Mouse (Mus musculus) midbrain, embryonic 14.5 days (tissue): ENCODE measurements around the gene 4931406P16Rik. TPM values are rescaled to one million over a fixed set of nuclear protein-coding genes. Genes with fewer than 3 reads are reported as not detected.

Experiments used
- ATAC-seq: fragments of 200-750 bp; cut with Nextera tagmentation; 2 replicates; pipeline ENCODE4 v1.8.0; 2017; ENCODE audit warnings: moderate number of reproducible peaks, moderate library complexity; ENCODE audit not compliant: low FRiP score, low TSS enrichment
- DNase-seq: peaks from one replicate; pipeline ENCODE4 v3.0.0-alpha.2; 2015
- H3K27ac ChIP-seq: fragments of 300-500 bp; sonication (generic); replicated peaks from 2 replicates; pipeline ENCODE4 v1.5.1; 2014; ENCODE audit warnings: mild to moderate bottlenecking, low read depth, low read length, moderate library complexity
- H3K27me3 ChIP-seq: fragments of 300-500 bp; sonication (generic); 2 replicates; pipeline ENCODE4 v1.6.1; 2014; ENCODE audit warnings: low read length, control low read depth, mixed read lengths; ENCODE audit not compliant: control insufficient read depth, insufficient read depth
- H3K36me3 ChIP-seq: fragments of 300-500 bp; sonication (generic); 2 replicates; pipeline ENCODE4 v1.6.1; 2014; ENCODE audit warnings: low read length, control low read depth; ENCODE audit not compliant: control insufficient read depth, insufficient read depth
- H3K4me1 ChIP-seq: fragments of 300-500 bp; sonication (generic); 2 replicates; pipeline ENCODE4 v1.6.1; 2014; ENCODE audit warnings: mild to moderate bottlenecking, antibody characterized with exemption, low read length, control low read depth; ENCODE audit not compliant: control insufficient read depth, insufficient read depth
- H3K4me2 ChIP-seq: fragments of 300-500 bp; sonication (generic); 2 replicates; pipeline ENCODE4 v1.6.1; 2014; ENCODE audit warnings: mild to moderate bottlenecking, low read length, moderate library complexity
- H3K4me3 ChIP-seq: fragments of 300-500 bp; sonication (generic); replicated peaks from 2 replicates; pipeline ENCODE4 v1.5.1; 2014; ENCODE audit warnings: low read depth, low read length
- H3K9ac ChIP-seq: fragments of 300-500 bp; sonication (generic); replicated peaks from 2 replicates; pipeline ENCODE4 v1.6.1; 2014; ENCODE audit warnings: mild to moderate bottlenecking, low read length, moderate library complexity
- H3K9me3 ChIP-seq: fragments of 300-500 bp; sonication (generic); 2 replicates; pipeline ENCODE4 v1.6.1; 2016; ENCODE audit warnings: low read length, control low read depth, mixed read lengths; ENCODE audit not compliant: control insufficient read depth
- WGBS: fragments of 180-500 bp; shearing (Covaris S2); extraction: QIAGEN DNeasy Blood & Tissue Kit; methylation state at CpG from one replicate; pipeline ENCODE4 v1.1.7; 2014; 5-methylcytosine and 5-hydroxymethylcytosine counted together
- polyA plus RNA-seq: library from polyadenylated mRNA; unstranded; fragments of >200 nt; fragmentation: Nextera tagmentation; extraction: Ambion mirVana; gene quantifications from 2 replicates; pipeline ENCODE4 v1.2.1, GENCODE M21; 2014

Gene 4931406P16Rik
- polyA plus RNA-seq, 1 experiment from 2014 or later, result 40.6 TPM

DNA sequence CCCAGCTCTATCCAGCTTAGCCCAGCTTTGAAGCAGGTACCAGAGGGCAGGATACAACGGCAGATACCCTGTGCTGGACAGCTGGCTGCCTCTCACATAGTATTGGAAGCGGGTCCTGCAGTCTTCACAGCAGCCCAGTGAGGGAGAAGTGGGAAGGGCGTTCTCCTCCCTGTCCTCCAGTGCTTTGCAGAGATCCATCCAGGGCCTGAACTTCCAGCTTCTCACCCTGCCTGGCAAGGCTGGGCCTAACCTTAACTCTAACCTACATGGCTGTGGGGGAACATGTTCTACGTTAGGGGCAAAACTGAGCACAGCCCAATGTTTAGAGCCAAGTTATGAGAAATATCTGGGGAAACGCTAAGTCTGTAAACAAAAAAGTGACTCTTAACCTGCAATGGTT lies 7.8 kb upstream of the 4931406P16Rik start:
- H3K36me3 ChIP-seq, result no peaks in the 10 kb centered on the region
- H3K4me2 ChIP-seq, result no peak overlapping the region
- ATAC-seq (no peak), DNase-seq (no peak)
- H3K27me3 ChIP-seq, result no peaks in the 10 kb centered on the region
- H3K4me3 ChIP-seq, result no peak overlapping the region
- H3K9me3 ChIP-seq, result no peaks in the 10 kb centered on the region
- no peak overlapping the region for H3K27ac ChIP-seq
- 84% methylated on average over 5 of the region's 5 CpGs for WGBS
- H3K4me1 ChIP-seq, result no peaks in the 10 kb centered on the region
- no peak overlapping the region for H3K9ac ChIP-seq

- Histone ChIP-seq H3K4me3 (no peak overlapping the region), H3K9ac (no peak overlapping the region), H3K9me3 (no peaks in the 10 kb centered on the region), H3K4me1 (no peaks in the 10 kb centered on the region), H3K4me2 (no peak overlapping the region), H3K27me3 (no peaks in the 10 kb centered on the region), H3K27ac (no peak overlapping the region), H3K36me3 (no peaks in the 10 kb centered on the region)
- no peak for ATAC-seq
- WGBS, result 37% methylated on average over 3 of the region's 3 CpGs
- no peak for DNase-seq
Measured at GRCm38 (mm10) chr7:34319957-34320356, 6.6 kb upstream of the 4931406P16Rik start.

GRCm38 (mm10) chr7:34319123-34319522 lies 5.8 kb upstream of the 4931406P16Rik start:
- H3K9ac ChIP-seq, result no peak overlapping the region
- no peak overlapping the region for H3K4me3 ChIP-seq
- no peak for DNase-seq
- WGBS, result 90% methylated on average over 2 of the region's 2 CpGs
- H3K9me3 ChIP-seq, result no peaks in the 10 kb centered on the region
- H3K27ac ChIP-seq, result no peak overlapping the region
- H3K4me2 ChIP-seq, result no peak overlapping the region
- H3K36me3 ChIP-seq, result no peaks in the 10 kb centered on the region
- no peak for ATAC-seq
- H3K27me3 ChIP-seq, result no peaks in the 10 kb centered on the region
- no peaks in the 10 kb centered on the region for H3K4me1 ChIP-seq

DNA sequence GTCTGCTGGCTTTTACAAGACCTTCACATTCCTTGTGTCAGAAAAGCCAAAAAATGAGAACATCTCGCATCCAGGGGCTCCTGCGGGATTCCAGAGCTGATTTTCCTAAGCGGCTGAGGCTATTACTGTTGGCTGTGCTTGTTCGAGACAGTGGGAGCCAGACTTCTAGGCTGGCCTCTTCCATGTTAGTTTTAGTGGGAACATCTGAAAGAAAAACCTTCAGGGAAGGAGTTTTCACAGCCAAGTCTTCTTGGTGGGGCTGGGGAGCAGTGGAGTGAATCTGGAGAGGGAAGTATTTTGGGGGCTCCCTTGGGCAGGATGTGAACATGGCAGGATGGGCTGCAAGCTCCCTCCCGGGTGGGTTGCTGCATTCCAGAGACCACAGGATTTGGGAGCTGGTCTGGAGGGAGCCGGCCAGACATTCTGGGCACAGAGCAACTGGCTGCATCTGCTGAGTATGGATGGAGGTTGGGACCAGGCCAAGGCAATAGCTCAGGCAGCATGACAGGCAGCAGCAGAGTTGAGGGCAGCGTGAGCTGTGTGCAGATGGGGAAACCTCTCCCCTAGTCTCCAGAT lies 4.6 kb upstream of the 4931406P16Rik start:
- Histone ChIP-seq H3K27me3 (no peaks in the 10 kb centered on the region), H3K4me2 (no peak overlapping the region), H3K4me1 (no peaks in the 10 kb centered on the region), H3K9me3 (no peaks in the 10 kb centered on the region), H3K4me3 (no peak overlapping the region), H3K9ac (no peak overlapping the region), H3K27ac (no peak overlapping the region), H3K36me3 (no peaks in the 10 kb centered on the region)
- DNase-seq, result peak; percentile 14
- ATAC-seq, result no peak
- WGBS, result 75% methylated on average over 7 of the region's 7 CpGs

GRCm38 (mm10) chr7:34312786-34313442 lies 437 bp downstream of the 4931406P16Rik start:
- peak; percentile 82 for DNase-seq
- WGBS, result under 1% methylated on average over 58 of the region's 73 CpGs
- ATAC-seq, result peak; percentile 83
- H3K9me3 ChIP-seq, result no peaks in the 10 kb centered on the region
- peak overlapping the region; percentile 94 for H3K9ac ChIP-seq
- H3K4me3 ChIP-seq, result peak overlapping the region; percentile 87
- peaks cover 6% of the 10 kb centered on the region; the same call in 1 of the 2 replicates for H3K4me1 ChIP-seq
- peak overlapping the region; percentile 77 for H3K4me2 ChIP-seq
- no peaks in the 10 kb centered on the region for H3K36me3 ChIP-seq
- H3K27ac ChIP-seq, result peak overlapping the region; percentile 91
- H3K27me3 ChIP-seq, result no peaks in the 10 kb centered on the region

DNA sequence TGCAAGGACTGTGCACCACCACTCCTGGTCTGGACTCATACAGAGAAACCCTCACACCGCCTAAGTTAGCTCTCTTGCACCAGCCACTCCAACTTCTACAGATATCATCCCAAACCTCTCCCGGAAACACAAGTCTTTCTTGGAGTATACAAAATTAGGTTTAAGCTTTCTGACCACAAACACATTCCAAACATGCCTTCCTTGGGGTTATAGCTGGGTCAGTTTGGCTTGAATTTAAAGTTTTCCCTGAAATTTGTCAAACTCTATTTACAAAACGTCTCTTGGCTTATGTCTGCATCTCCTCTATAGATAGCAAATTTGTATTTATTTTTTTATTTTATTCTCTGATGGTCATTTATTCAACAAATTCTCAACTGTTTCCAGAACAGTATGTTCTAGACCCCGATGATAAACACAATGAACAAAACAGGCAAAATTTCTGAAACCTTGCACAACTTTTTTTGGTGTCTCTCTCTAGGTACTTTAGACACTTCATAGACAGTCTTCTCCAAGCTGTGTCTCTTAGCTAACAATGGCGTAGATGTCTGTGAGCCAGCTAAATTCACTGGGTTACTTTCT lies 4.1 kb downstream of the 4931406P16Rik start:
- Histone ChIP-seq H3K4me3 (no peak overlapping the region), H3K4me1 (peaks cover 6% of the 10 kb centered on the region; the same call in 1 of the 2 replicates), H3K9ac (no peak overlapping the region), H3K36me3 (no peaks in the 10 kb centered on the region), H3K27me3 (no peaks in the 10 kb centered on the region), H3K9me3 (no peaks in the 10 kb centered on the region), H3K4me2 (no peak overlapping the region), H3K27ac (no peak overlapping the region)
- 93% methylated on average over 5 of the region's 5 CpGs for WGBS
- ATAC-seq (no peak), DNase-seq (no peak)

DNA sequence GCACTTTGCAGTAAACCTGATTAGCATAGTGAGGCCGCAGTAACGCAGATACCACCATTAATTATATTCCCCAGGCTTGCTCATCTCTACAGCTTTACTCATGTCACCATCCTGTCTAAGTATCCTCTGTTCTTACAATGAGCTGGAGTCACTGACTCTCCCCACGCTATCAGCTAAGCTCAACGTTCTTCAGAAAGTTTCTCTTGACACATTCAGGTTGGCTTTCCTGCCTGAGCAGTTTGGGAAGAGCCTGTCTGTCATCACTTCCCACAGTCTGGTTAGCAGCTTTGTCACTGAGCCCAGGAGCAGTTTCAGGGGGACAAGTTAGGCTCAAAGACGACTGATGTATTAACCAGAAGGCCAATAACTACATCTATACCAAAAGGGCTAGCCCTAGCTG lies 4.8 kb downstream of the 4931406P16Rik start:
- DNase-seq, result no peak
- Histone ChIP-seq H3K4me1 (peaks cover 6% of the 10 kb centered on the region; the same call in 1 of the 2 replicates), H3K27ac (no peak overlapping the region), H3K36me3 (no peaks in the 10 kb centered on the region), H3K9ac (no peak overlapping the region), H3K27me3 (no peaks in the 10 kb centered on the region), H3K9me3 (no peaks in the 10 kb centered on the region), H3K4me3 (no peak overlapping the region), H3K4me2 (no peak overlapping the region)
- WGBS, result 78% methylated on average over 5 of the region's 5 CpGs
- ATAC-seq, result no peak

DNA sequence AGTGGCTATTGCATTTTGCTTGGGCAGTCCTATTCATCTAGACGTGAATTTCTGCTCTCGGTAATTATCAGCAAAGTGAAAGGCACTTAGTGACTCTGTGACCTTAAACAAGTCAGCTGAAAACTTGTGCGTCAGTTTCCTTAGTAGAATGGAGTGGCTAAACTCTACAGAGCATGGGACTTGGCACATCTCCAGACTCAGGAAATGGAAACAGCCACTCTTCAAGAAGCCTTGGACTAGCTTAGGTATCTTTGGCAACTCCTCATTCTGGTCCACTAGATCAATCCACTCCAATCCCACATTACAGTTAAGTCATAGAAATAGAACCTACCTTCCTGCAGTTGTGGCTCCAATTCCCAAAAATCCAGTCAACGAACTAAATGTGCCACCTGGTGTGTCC lies 7.9 kb downstream of the 4931406P16Rik start:
- Histone ChIP-seq H3K4me3 (no peak overlapping the region), H3K4me2 (no peak overlapping the region), H3K9ac (no peak overlapping the region), H3K9me3 (no peaks in the 10 kb centered on the region), H3K27me3 (no peaks in the 10 kb centered on the region), H3K27ac (no peak overlapping the region), H3K4me1 (no peaks in the 10 kb centered on the region), H3K36me3 (no peaks in the 10 kb centered on the region)
- 78% methylated on average over 4 of the region's 4 CpGs for WGBS
- ATAC-seq (no peak), DNase-seq (no peak)

GRCm38 (mm10) chr7:34302651-34303050 lies 10.7 kb downstream of the 4931406P16Rik start:
- Histone ChIP-seq H3K9ac (no peak overlapping the region), H3K27me3 (no peaks in the 10 kb centered on the region), H3K9me3 (no peaks in the 10 kb centered on the region), H3K4me3 (no peak overlapping the region), H3K36me3 (no peaks in the 10 kb centered on the region), H3K27ac (no peak overlapping the region), H3K4me2 (no peak overlapping the region), H3K4me1 (no peaks in the 10 kb centered on the region)
- no peak for ATAC-seq
- WGBS, result 82% methylated on average over 1 of the region's 1 CpGs
- no peak for DNase-seq
